Mouse (Mus musculus) CH12.LX (cell line): ENCODE measurements at regions not wholly inside any gene's neighbourhood (a gene's known extent, or its start where the extent isn't known, plus 50 kb on each side); places are given as distances from the start of the nearest gene placed in this dataset.

Experiments used
- DNase-seq: peaks from one replicate; pipeline ENCODE4 v3.0.0-alpha.2; 2013; ENCODE audit errors: extremely low read depth
- H3K27ac ChIP-seq: 2 replicates; pipeline ENCODE4 v1.5.1; 2012; ENCODE audit warnings: low read depth, mild to moderate bottlenecking, control low read depth, moderate library complexity; ENCODE audit not compliant: insufficient read depth
- H3K27me3 ChIP-seq: replicated peaks from 2 replicates; pipeline ENCODE3; 2012; ENCODE audit warnings: inconsistent platforms
- H3K36me3 ChIP-seq, 2 experiments: replicated peaks in 1 of 2; 2 replicates each; pipeline versions ENCODE3 to v1.6.1; 2012; ENCODE audit warnings: inconsistent platforms in 1 of 2, low read length in 1 of 2, mild to moderate bottlenecking in 1 of 2, mixed read lengths in 1 of 2, moderate library complexity in 1 of 2; ENCODE audit not compliant: control insufficient read depth in 1 of 2, insufficient read depth in 1 of 2
- H3K4me1 ChIP-seq, 2 experiments: 2 replicates each; pipeline ENCODE4 v1.6.1; 2012; ENCODE audit warnings: inconsistent platforms in 1 of 2, moderate library complexity in 1 of 2; ENCODE audit not compliant: insufficient read depth in 2 of 2, control insufficient read depth in 1 of 2
- H3K4me2 ChIP-seq: 2 replicates; pipeline ENCODE4 v1.6.1; 2012; ENCODE audit warnings: low read depth, mild to moderate bottlenecking, control low read depth; ENCODE audit not compliant: poor library complexity, insufficient read depth, severe bottlenecking
- H3K4me3 ChIP-seq, 3 experiments: fragments of 150-350 bp in 1 of 3; sonication (generic) in 1 of 3; replicated peaks in 1 of 3; 2 replicates each; pipeline versions ENCODE3 to v1.5.1; 2011 to 2012; ENCODE audit warnings: low read depth in 2 of 3, low read length in 2 of 3, mild to moderate bottlenecking in 2 of 3, moderate library complexity in 2 of 3, control low read depth in 1 of 3, improper control_type of control experiment in 1 of 3, inconsistent platforms in 1 of 3, mixed read lengths in 1 of 3; ENCODE audit not compliant: poor library complexity in 1 of 3
- H3K79me2 ChIP-seq: replicated peaks from 2 replicates; pipeline ENCODE4 v1.6.1; 2012; ENCODE audit warnings: mild to moderate bottlenecking, moderate library complexity; ENCODE audit not compliant: control insufficient read depth, poor library complexity, insufficient read depth, severe bottlenecking; ENCODE audit errors: extremely low read depth
- H3K9ac ChIP-seq: 2 replicates; pipeline ENCODE4 v1.6.1; 2012; ENCODE audit warnings: low read depth, mild to moderate bottlenecking, control low read depth, moderate library complexity; ENCODE audit not compliant: insufficient read depth
- H3K9me3 ChIP-seq: replicated peaks from 2 replicates; pipeline ENCODE3; 2012; ENCODE audit warnings: low read length, inconsistent platforms, mixed read lengths
- CHD1 ChIP-seq: IDR thresholded peaks from 2 replicates; pipeline ENCODE4 v1.6.1; 2012; ENCODE audit warnings: low read depth, low read length, improper control_type of control experiment, inconsistent platforms
- CTCF ChIP-seq, 2 experiments: IDR thresholded peaks in 1 of 2; conservative IDR thresholded peaks in 1 of 2; 2 replicates each; pipeline ENCODE4 v1.5.1; 2011 to 2012; ENCODE audit warnings: low read depth in 2 of 2, low read length in 2 of 2, improper control_type of control experiment in 1 of 2, inconsistent platforms in 1 of 2, mild to moderate bottlenecking in 1 of 2, moderate library complexity in 1 of 2
- E2F4 ChIP-seq: IDR thresholded peaks from 2 replicates; pipeline ENCODE4 v1.6.1; 2011; ENCODE audit warnings: low read depth, low read length, improper control_type of control experiment; ENCODE audit not compliant: insufficient replicate concordance
- ELF1 ChIP-seq: IDR thresholded peaks from 2 replicates; pipeline ENCODE4 v1.6.1; 2014; ENCODE audit warnings: low read depth, mild to moderate bottlenecking, inconsistent platforms, low read length, improper control_type of control experiment
- GABPA ChIP-seq: IDR thresholded peaks from 2 replicates; pipeline ENCODE4 v1.6.1; 2012; ENCODE audit warnings: low read depth, low read length, improper control_type of control experiment, inconsistent platforms; ENCODE audit not compliant: insufficient replicate concordance
- JUND ChIP-seq: conservative IDR thresholded peaks from 2 replicates; pipeline ENCODE4 v1.6.1; 2011; ENCODE audit warnings: low read depth, low read length, improper control_type of control experiment
- KAT2A ChIP-seq: IDR thresholded peaks from 2 replicates; pipeline ENCODE4 v1.6.1; 2012; ENCODE audit warnings: low read length, improper control_type of control experiment, inconsistent platforms; ENCODE audit not compliant: insufficient replicate concordance
- MAX ChIP-seq: IDR thresholded peaks from 2 replicates; pipeline ENCODE4 v1.6.1; 2011; ENCODE audit warnings: low read length, improper control_type of control experiment
- MAZ ChIP-seq: IDR thresholded peaks from 2 replicates; pipeline ENCODE4 v1.6.1; 2012; ENCODE audit warnings: low read depth, mild to moderate bottlenecking, inconsistent platforms, low read length, improper control_type of control experiment, moderate library complexity
- MEF2A ChIP-seq: IDR thresholded peaks from 2 replicates; pipeline ENCODE4 v1.6.1; 2014; ENCODE audit warnings: low read depth, mild to moderate bottlenecking, inconsistent platforms, low read length, improper control_type of control experiment, borderline replicate concordance
- MYC ChIP-seq: IDR thresholded peaks from 2 replicates; pipeline ENCODE4 v1.6.1; 2011; ENCODE audit warnings: low read depth, mild to moderate bottlenecking, improper control_type of control experiment, low read length
- NELFE ChIP-seq: IDR thresholded peaks from 2 replicates; pipeline ENCODE4 v1.6.1; 2011; ENCODE audit warnings: low read depth, low read length, improper control_type of control experiment
- NRF1 ChIP-seq: IDR thresholded peaks from 2 replicates; pipeline ENCODE4 v1.6.1; 2014; ENCODE audit warnings: low read depth, mild to moderate bottlenecking, inconsistent platforms, low read length, improper control_type of control experiment, moderate library complexity
- PAX5 ChIP-seq: IDR thresholded peaks from 2 replicates; pipeline ENCODE4 v1.6.1; 2012; ENCODE audit warnings: low read length, inconsistent platforms, mixed read lengths
- RCOR1 ChIP-seq: conservative IDR thresholded peaks from 2 replicates; pipeline ENCODE4 v1.6.1; 2012; ENCODE audit warnings: low read depth, mild to moderate bottlenecking, inconsistent platforms, low read length, improper control_type of control experiment
- SIN3A ChIP-seq: IDR thresholded peaks from 2 replicates; pipeline ENCODE4 v1.6.1; 2012; ENCODE audit warnings: low read length, improper control_type of control experiment, inconsistent platforms
- SMC3 ChIP-seq: IDR thresholded peaks from 2 replicates; pipeline ENCODE4 v1.6.1; 2011; ENCODE audit warnings: low read depth, low read length, improper control_type of control experiment
- TBP ChIP-seq: conservative IDR thresholded peaks from 2 replicates; pipeline ENCODE4 v1.6.1; 2011; ENCODE audit warnings: low read depth, low read length, improper control_type of control experiment
- TCF12 ChIP-seq: IDR thresholded peaks from 2 replicates; pipeline ENCODE4 v1.6.1; 2014; ENCODE audit warnings: low read depth, mild to moderate bottlenecking, inconsistent platforms, low read length, improper control_type of control experiment
- USF1 ChIP-seq: IDR thresholded peaks from 2 replicates; pipeline ENCODE4 v1.6.1; 2014; ENCODE audit warnings: low read depth, mild to moderate bottlenecking, inconsistent platforms, low read length, improper control_type of control experiment
- ZKSCAN1 ChIP-seq: IDR thresholded peaks from 2 replicates; pipeline ENCODE4 v1.6.1; 2012; ENCODE audit warnings: low read depth, inconsistent platforms, low read length, improper control_type of control experiment, borderline replicate concordance
- ZNF384 ChIP-seq: IDR thresholded peaks from 2 replicates; pipeline ENCODE4 v1.6.1; 2012; ENCODE audit warnings: low read depth, low read length, improper control_type of control experiment, inconsistent platforms
- dilution Hi-C: fragments of 300-500 bp; cut with MboI; formaldehyde crosslinking; loops from 2 replicates; pipeline ENCODE4 v1.14.3; 2020; ENCODE audit warnings: low sequenced_read_pairs; ENCODE audit not compliant: extremely low pct_unique_long_range_greater_than_20kb, extremely low pct_ligation_motif_present
- in situ Hi-C: fragments of 300-500 bp; cut with MboI; formaldehyde crosslinking; loops from 3 replicates; pipeline ENCODE4 v1.14.3; 2019; ENCODE audit warnings: low sequenced_read_pairs, low pct_ligation_motif_present, low pct_unique_long_range_greater_than_20kb, mixed read lengths

DNA sequence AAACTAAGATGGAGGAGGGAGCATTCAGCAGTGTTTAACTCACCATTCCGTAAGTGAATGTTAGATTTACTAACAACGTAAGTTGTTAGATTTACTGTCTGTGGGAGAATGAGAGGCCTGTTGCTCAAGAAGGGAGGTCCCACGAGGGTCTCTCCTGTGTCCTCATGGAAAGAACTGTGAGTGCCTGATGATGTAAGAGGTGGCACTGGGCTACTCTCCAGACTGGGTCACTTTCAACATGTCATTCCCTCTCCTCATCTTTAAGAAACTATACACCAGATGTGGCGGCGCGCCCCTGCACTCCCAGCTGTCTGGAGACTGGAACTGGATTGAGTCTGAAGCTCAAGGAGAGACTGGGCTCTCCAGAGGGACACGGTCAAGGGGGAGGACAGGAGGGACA lies 343.9 kb upstream of the Dnajc24 start:
- H3K27me3 ChIP-seq: no peaks in the 10 kb centered on the region
- no peaks in the 10 kb centered on the region for H3K4me1 ChIP-seq
- in situ Hi-C loops (no loop called here), dilution Hi-C loops (no loop called here)
- H3K9ac ChIP-seq: no peak overlapping the region
- peaks cover 59% of the 10 kb centered on the region for H3K9me3 ChIP-seq
- no peaks in the 10 kb centered on the region for H3K36me3 ChIP-seq
- no peak overlapping the region for H3K4me2 ChIP-seq
- H3K27ac ChIP-seq: no peak overlapping the region
- no peak overlapping the region for H3K4me3 ChIP-seq
- no peak for TF ChIP-seq TCF12
- TF ChIP-seq CHD1: no peak
- TF ChIP-seq ZKSCAN1: no peak
- TF ChIP-seq TBP: no peak
- TF ChIP-seq KAT2A: no peak
- TF ChIP-seq NRF1: no peak
- no peak for TF ChIP-seq MAZ
- no peak for TF ChIP-seq SMC3
- no peak for TF ChIP-seq NELFE
- TF ChIP-seq PAX5: no peak
- TF ChIP-seq MAX: no peak
- TF ChIP-seq SIN3A: no peak
- no peak for TF ChIP-seq E2F4
- no peak for TF ChIP-seq RCOR1
- no peak for DNase-seq
- no peaks in the 10 kb centered on the region for H3K79me2 ChIP-seq

DNA sequence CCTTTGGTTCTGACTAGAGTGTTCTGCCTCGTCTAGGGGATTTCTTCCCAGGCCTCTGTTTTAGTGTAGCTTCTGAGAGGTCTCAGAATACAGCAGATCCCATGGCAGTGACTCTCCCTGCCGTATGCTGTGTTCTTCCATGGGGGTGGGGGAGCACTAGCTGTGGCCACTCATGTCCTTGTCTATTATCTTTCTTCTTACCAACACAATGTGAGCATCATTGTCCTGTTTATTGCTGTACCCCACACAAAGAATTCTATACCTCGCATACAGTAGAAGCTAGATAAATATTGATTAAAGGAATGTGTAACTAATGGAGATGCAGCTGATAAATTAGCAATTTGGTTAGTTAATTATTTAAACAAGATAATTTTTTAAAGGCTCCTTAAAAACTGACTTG lies 337.5 kb upstream of the Mpped2 start:
- DNase-seq: no peak
- Histone ChIP-seq H3K79me2 (no peaks in the 10 kb centered on the region), H3K4me2 (no peak overlapping the region), H3K27ac (no peak overlapping the region), H3K27me3 (no peaks in the 10 kb centered on the region), H3K36me3 (no peaks in the 10 kb centered on the region), H3K4me1 (no peaks in the 10 kb centered on the region), H3K9me3 (peaks cover 42% of the 10 kb centered on the region), H3K4me3 (no peak overlapping the region), H3K9ac (no peak overlapping the region)
- dilution Hi-C loops: no loop called here
- in situ Hi-C loops: loop anchor here (25.0 kb wide), 1 partner anchor 607 kb away; the partner anchor contains the start of gene Arl14ep
- TF ChIP-seq TCF12 (no peak), KAT2A (no peak), MYC (no peak), ZNF384 (no peak), MEF2A (no peak), TBP (no peak), SMC3 (no peak), GABPA (no peak), ELF1 (no peak), CTCF (conservative IDR thresholded peaks at IDR 0.05 in 1 of 2, IDR thresholded peaks at IDR 0.05 in 1 of 2; ENCODE audit: low read depth in 2 of 2, low read length in 2 of 2) (no peak), JUND (no peak), NRF1 (no peak), MAX (no peak), CHD1 (no peak), MAZ (no peak), E2F4 (no peak), USF1 (no peak), ZKSCAN1 (no peak)
